Mouse (Mus musculus): ENCODE data around the gene Pcna. TPM values are rescaled to one million over a fixed set of nuclear protein-coding genes. Genes with fewer than 3 reads are reported as not detected.
A peak's percentile ranks its signal among the peaks of the same experiment; 100 is the strongest.

Gene Pcna
- 35.9 and 38.2 TPM in 2 replicates for polyA plus RNA-seq (2012; rRNA removed)

DNA sequence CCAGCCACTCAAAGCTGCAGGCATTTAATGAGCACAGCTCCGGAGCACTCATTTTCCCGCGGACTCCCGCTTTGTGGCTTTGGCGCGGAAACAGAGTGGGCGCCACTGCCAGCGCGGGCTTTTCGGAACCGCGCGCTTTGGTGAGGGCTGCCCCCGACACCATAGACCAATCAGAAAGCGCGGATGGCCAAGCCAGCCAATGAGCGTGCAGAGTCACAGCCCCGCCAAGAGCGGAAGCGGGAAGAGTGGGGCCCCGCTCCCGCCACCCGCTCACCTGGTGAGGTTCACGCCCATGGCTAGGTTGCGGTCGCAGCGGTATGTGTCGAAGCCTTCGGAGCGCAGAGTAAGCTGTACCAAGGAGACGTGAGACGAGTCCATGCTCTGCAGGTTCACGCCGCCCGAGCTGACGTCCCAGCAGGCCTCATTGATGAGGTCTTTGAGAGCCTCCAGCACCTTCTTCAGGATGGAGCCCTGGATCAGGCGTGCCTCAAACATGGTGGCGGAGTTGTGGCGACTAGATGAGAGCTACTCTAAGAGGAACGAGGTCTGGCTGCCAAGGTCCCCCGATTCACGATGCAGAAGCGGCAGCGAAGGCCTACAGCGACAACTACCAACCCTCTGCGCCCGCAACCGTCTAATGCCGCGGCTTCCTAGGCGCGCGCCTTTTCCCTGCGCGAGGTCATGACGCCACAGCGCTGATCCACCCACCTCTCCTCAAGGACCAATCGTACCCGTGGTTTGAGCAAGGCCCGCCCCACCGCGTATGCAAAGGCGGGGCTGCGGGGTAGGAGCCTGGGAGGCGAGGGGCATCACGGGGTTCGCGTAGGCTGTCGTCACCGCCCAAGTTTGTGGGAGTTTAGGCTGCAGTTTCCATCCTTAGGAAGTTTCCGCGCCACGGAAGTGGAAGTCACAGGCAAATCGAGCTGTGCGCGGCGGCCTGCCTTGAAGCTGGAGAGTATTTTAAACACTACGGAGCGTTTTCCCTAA is at the start of gene Pcna:
TSS of gene Pcna (minus strand) at position 773 of the 987 bp plus-strand sequence.
- under 1% methylated on average over 79 of the region's 79 CpGs for WGBS
- Histone ChIP-seq H3K27ac (ENCODE audit: insufficient read depth, low read depth, low read length) (peak within 1 kb of the TSS; percentile 48), H3K4me1 (ENCODE audit: control insufficient read depth, insufficient read depth, low read length) (no peaks in the 10 kb centered on the region; the same call in 1 of the 2 replicates), H3K4me3 (ENCODE audit: insufficient read depth, low read depth, low read length) (peak within 1 kb of the TSS; percentile 64), H3K36me3 (ENCODE audit: control insufficient read depth, insufficient read depth, low read length) (no peaks in the 10 kb centered on the region), H3K27me3 (replicated peaks; ENCODE audit: control insufficient read depth, insufficient read depth, low read length) (no peaks in the 10 kb centered on the region)
- peak; percentile 99 for DNase-seq
- TF ChIP-seq POLR2A (IDR thresholded peaks at IDR 0.05; ENCODE audit: low read depth, low read length) (peak; percentile 64), CTCF (conservative IDR thresholded peaks at IDR 0.05; ENCODE audit: insufficient read depth, insufficient read length, low read depth, low read length) (no peak)

DNA sequence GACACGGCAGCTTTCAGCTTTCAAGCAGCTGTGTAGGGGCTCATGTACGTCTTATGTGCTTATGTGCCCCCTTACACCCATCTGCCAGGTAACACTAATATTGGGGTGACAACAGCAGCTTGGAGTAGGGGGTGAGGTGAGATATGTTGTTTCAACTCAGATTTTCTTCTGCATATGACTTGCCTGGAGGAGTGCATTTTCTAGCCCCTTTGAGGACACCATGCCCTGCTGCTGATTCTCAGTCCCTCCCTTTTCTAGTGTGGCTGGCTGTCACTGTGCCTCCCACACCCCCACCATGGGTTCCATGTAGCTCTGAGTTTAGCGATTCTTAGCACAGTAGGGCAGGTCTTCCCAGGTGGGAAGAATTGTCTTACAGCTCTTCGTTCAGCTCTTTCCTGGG is 48.3 kb upstream of the Pcna start:
- H3K36me3 ChIP-seq (ENCODE audit: control insufficient read depth, insufficient read depth, low read length): peaks cover under 1% of the 10 kb centered on the region; the same call in 1 of the 2 replicates
- 93% methylated on average over 4 of the region's 4 CpGs for WGBS
- no peak for TF ChIP-seq CTCF (conservative IDR thresholded peaks at IDR 0.05; ENCODE audit: insufficient read depth, insufficient read length, low read depth, low read length)
- no peak for TF ChIP-seq POLR2A (IDR thresholded peaks at IDR 0.05; ENCODE audit: low read depth, low read length)
- no peak overlapping the region for H3K27ac ChIP-seq (ENCODE audit: insufficient read depth, low read depth, low read length)
- H3K4me3 ChIP-seq (ENCODE audit: insufficient read depth, low read depth, low read length): no peak overlapping the region
- no peaks in the 10 kb centered on the region for H3K27me3 ChIP-seq (replicated peaks; ENCODE audit: control insufficient read depth, insufficient read depth, low read length)
- no peaks in the 10 kb centered on the region for H3K4me1 ChIP-seq (ENCODE audit: control insufficient read depth, insufficient read depth, low read length)
- no peak for DNase-seq

DNA sequence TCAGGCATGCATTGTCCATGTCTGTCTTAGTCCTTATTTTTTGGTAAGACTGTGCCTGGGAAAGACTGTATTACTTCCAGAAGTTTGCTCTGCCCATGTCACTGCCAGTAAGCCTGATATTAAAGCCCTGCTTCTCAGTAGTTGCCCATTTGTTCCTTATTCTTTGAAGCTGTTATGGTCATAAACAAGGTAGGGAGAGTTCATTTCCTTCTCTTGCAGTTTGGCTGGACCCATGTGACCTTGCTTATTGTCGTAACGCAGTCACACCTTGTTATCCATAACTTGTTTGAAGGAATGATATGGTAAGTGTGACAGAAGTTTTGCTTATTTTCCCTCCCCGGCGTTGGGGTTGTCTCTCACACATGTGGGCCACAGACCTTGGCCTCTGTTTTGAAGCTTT is 45.1 kb upstream of the Pcna start:
- H3K27me3 ChIP-seq (replicated peaks; ENCODE audit: control insufficient read depth, insufficient read depth, low read length): no peaks in the 10 kb centered on the region
- no peaks in the 10 kb centered on the region for H3K4me1 ChIP-seq (ENCODE audit: control insufficient read depth, insufficient read depth, low read length)
- 88% methylated on average over 4 of the region's 4 CpGs for WGBS
- H3K4me3 ChIP-seq (ENCODE audit: insufficient read depth, low read depth, low read length): no peak overlapping the region
- TF ChIP-seq CTCF (conservative IDR thresholded peaks at IDR 0.05; ENCODE audit: insufficient read depth, insufficient read length, low read depth, low read length): no peak
- TF ChIP-seq POLR2A (IDR thresholded peaks at IDR 0.05; ENCODE audit: low read depth, low read length): no peak
- no peak for DNase-seq
- H3K36me3 ChIP-seq (ENCODE audit: control insufficient read depth, insufficient read depth, low read length): peaks cover 1% of the 10 kb centered on the region; the same call in 1 of the 2 replicates
- no peak overlapping the region for H3K27ac ChIP-seq (ENCODE audit: insufficient read depth, low read depth, low read length)

DNA sequence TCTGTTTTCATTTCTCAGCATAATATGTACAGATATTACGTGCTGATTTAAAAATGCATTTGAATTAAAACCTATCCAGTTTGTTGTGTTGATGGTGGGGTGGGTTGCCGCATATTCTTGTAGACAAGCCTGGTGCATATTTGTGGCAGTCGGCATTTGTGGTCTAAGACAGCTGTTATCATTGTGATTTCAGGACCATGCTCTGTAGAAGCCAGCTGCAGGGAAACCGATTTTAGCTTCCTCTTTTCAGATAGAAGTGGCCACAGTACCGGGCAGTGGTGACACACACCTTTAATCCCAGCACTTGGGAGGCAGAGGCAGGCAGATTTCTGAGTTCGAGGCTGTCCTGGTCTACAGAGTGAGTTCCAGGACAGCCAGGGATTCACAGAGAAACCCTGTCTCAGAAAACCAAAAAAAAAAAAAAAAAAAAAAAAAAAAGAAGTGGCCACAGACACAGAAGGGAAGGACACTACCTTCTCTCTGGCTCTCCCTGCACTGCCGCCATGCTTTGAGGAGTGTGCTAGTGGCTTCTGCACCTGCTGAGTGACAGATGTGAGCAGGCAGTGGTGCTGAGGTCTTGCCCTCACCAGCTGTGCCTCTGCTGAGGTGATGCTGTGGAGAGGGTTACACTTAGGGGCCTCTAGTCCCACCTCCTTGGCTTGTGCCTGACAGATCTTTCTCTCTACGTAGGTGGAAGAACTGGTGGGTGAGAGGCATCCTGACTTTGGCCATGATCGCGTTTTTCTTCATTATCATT is 40.8 kb upstream of the Pcna start:
- Histone ChIP-seq H3K4me3 (ENCODE audit: insufficient read depth, low read depth, low read length) (no peak overlapping the region), H3K27me3 (replicated peaks; ENCODE audit: control insufficient read depth, insufficient read depth, low read length) (no peaks in the 10 kb centered on the region), H3K4me1 (ENCODE audit: control insufficient read depth, insufficient read depth, low read length) (peaks cover 9% of the 10 kb centered on the region), H3K27ac (ENCODE audit: insufficient read depth, low read depth, low read length) (no peak overlapping the region), H3K36me3 (ENCODE audit: control insufficient read depth, insufficient read depth, low read length) (peaks cover 1% of the 10 kb centered on the region; the same call in 1 of the 2 replicates)
- TF ChIP-seq CTCF (conservative IDR thresholded peaks at IDR 0.05; ENCODE audit: insufficient read depth, insufficient read length, low read depth, low read length): no peak
- no peak for TF ChIP-seq POLR2A (IDR thresholded peaks at IDR 0.05; ENCODE audit: low read depth, low read length)
- no peak for DNase-seq
- WGBS: 92% methylated on average over 10 of the region's 10 CpGs

DNA sequence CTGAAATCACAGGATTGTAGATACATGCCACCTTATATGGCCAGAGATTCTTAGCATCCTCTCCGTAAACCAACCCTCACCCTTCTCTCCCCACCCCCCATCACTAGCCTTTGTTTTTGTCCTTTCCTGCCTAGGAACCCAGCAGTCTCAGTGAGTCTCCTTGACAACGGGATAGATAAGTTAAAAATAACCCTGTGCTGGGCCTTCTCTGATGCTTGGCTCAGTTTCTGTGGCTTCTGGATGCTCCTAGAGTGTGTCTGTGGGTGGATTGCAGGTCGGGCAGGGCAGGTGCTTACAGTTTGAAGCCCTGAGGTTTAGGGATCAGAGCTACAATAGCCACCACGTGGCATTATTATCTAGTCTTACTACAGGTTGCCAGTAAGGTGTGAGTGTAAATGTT is 39.0 kb upstream of the Pcna start:
- DNase-seq: peak; percentile 45
- no peak for TF ChIP-seq POLR2A (IDR thresholded peaks at IDR 0.05; ENCODE audit: low read depth, low read length)
- TF ChIP-seq CTCF (conservative IDR thresholded peaks at IDR 0.05; ENCODE audit: insufficient read depth, insufficient read length, low read depth, low read length): no peak
- Histone ChIP-seq H3K4me1 (ENCODE audit: control insufficient read depth, insufficient read depth, low read length) (peaks cover 9% of the 10 kb centered on the region), H3K27me3 (replicated peaks; ENCODE audit: control insufficient read depth, insufficient read depth, low read length) (no peaks in the 10 kb centered on the region), H3K4me3 (ENCODE audit: insufficient read depth, low read depth, low read length) (no peak overlapping the region), H3K27ac (ENCODE audit: insufficient read depth, low read depth, low read length) (no peak overlapping the region), H3K36me3 (ENCODE audit: control insufficient read depth, insufficient read depth, low read length) (peaks cover 1% of the 10 kb centered on the region; the same call in 1 of the 2 replicates)
- WGBS: 63% methylated on average over 4 of the region's 4 CpGs

DNA sequence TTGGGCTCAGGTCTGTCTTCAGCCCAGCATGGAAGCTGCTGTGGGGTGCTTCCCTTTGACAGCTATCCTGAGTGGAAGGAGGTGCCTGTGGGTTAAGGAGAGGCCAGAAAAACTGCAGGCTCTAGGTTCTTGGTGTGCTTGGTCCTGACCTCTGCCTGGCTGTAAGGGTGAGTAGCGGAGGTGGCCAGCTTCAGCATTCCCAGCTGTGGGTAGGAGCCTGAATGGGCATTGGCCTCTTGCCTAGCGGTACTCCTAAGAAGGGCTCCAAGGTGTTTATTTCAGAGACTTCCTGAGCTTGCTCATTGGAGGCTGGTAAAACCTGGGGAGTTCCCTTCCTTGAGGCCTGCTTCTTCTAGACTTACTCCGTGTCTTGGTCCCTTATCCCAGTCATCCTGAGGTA is 38.2 kb upstream of the Pcna start:
- TF ChIP-seq CTCF (conservative IDR thresholded peaks at IDR 0.05; ENCODE audit: insufficient read depth, insufficient read length, low read depth, low read length) (no peak), POLR2A (IDR thresholded peaks at IDR 0.05; ENCODE audit: low read depth, low read length) (no peak)
- Histone ChIP-seq H3K27ac (ENCODE audit: insufficient read depth, low read depth, low read length) (peak overlapping the region; percentile 9; the same call in 1 of the 2 replicates), H3K4me1 (ENCODE audit: control insufficient read depth, insufficient read depth, low read length) (peaks cover 9% of the 10 kb centered on the region), H3K27me3 (replicated peaks; ENCODE audit: control insufficient read depth, insufficient read depth, low read length) (no peaks in the 10 kb centered on the region), H3K4me3 (ENCODE audit: insufficient read depth, low read depth, low read length) (no peak overlapping the region), H3K36me3 (ENCODE audit: control insufficient read depth, insufficient read depth, low read length) (peaks cover 1% of the 10 kb centered on the region; the same call in 1 of the 2 replicates)
- no peak for DNase-seq
- WGBS: 60% methylated on average over 3 of the region's 3 CpGs

Data from kidney, adult 2 months (tissue).